24 mouse cellular contexts compared by ENCODE assay signal in genomic region chr7:30463568-30463967, GRCm38 (mm10). TPM values are rescaled to one million over a fixed set of nuclear protein-coding genes. Genes with fewer than 3 reads are reported as not detected.
"Had no signal": no experiment of that assay in that cellular context is flagged by ENCODE, and none has a peak within 500 bp of the region (broad histone marks: within the 10 kb centered on the region; RNA-seq: fewer than 3 reads in every experiment).

No protein-coding gene starts in this region.

- H3K27ac ChIP-seq: lung, embryonic 15.5 days; macrophage; midbrain, embryonic 13.5 days; midbrain, embryonic 15.5 days; neural tube, embryonic 12.5 days had no signal

- H3K9ac ChIP-seq: lung, embryonic 15.5 days; midbrain, embryonic 13.5 days; midbrain, embryonic 15.5 days; neural tube, embryonic 12.5 days had no signal

- H3K4me3 ChIP-seq: lung, embryonic 15.5 days; megakaryocyte, embryonic 14.5 days; midbrain, embryonic 13.5 days; midbrain, embryonic 15.5 days; neural tube, embryonic 12.5 days had no signal

- H3K4me1 ChIP-seq: lung, embryonic 15.5 days; megakaryocyte, embryonic 14.5 days had no signal

- H3K9me3 ChIP-seq: lung, embryonic 15.5 days; megakaryocyte, embryonic 14.5 days; midbrain, embryonic 13.5 days; midbrain, embryonic 15.5 days; neural tube, embryonic 12.5 days had no signal

- H3K4me2 ChIP-seq: lung, embryonic 15.5 days; midbrain, embryonic 11.5 days; midbrain, embryonic 13.5 days; midbrain, embryonic 15.5 days; neural tube, embryonic 12.5 days had no signal

- H3K36me3 ChIP-seq: lung, embryonic 15.5 days; midbrain, embryonic 13.5 days; midbrain, embryonic 15.5 days; neural tube, embryonic 12.5 days had no signal

- DNase-seq: lung, adult 2 months; lung, postnatal 14 days; lung, postnatal 36 days; right cerebral cortex, postnatal 14 days; right cerebral cortex, postnatal 4 days; spleen, adult 18-20 months; thymus, adult 18-20 months; thymus, postnatal 14 days; thymus, postnatal 36 days had no signal

- ATAC-seq: lung, postnatal 0 days; midbrain, embryonic 13.5 days; midbrain, embryonic 15.5 days had no signal

RNA-seq across cellular contexts. Expression of gene Nphs1, which starts 5.5 kb away (rescaled TPM):
- total RNA-seq: monocyte, adult 5-6 weeks; neutrophil, adult 5-6 weeks had no signal
- polyA plus RNA-seq: lung, adult 2 months; lung, embryonic 15.5 days; macrophage; midbrain, embryonic 11.5 days; neural tube, embryonic 14.5 days; stomach, embryonic 14.5 days had no signal

RNA-seq across cellular contexts. Expression of gene Kirrel2, which starts 6.1 kb away (rescaled TPM):
- total RNA-seq: megakaryocyte progenitor cell, adult 5-6 weeks; monocyte, adult 5-6 weeks; neutrophil, adult 5-6 weeks had no signal
- polyA plus RNA-seq: lung, adult 2 months; lung, embryonic 15.5 days; lung, postnatal 0 days; macrophage had no signal

RNA-seq across cellular contexts. Expression of gene Aplp1, which starts 18.2 kb away (rescaled TPM):
- total RNA-seq: megakaryocyte progenitor cell, adult 5-6 weeks; monocyte, adult 5-6 weeks; neutrophil, adult 5-6 weeks had no signal

RNA-seq across cellular contexts. Expression of gene Prodh2, which starts 29.9 kb away (rescaled TPM):
- total RNA-seq: megakaryocyte progenitor cell, adult 5-6 weeks; midbrain, postnatal 0 days; monocyte, adult 5-6 weeks; neutrophil, adult 5-6 weeks had no signal
- polyA plus RNA-seq: lung, adult 2 months; lung, postnatal 0 days; macrophage; midbrain, embryonic 11.5 days; midbrain, embryonic 13.5 days; midbrain, embryonic 15.5 days; midbrain, postnatal 0 days; neural tube, embryonic 12.5 days; neural tube, embryonic 14.5 days; stomach, embryonic 14.5 days; thymus, postnatal 0 days had no signal
